Mouse (Mus musculus): ENCODE results near the gene Ulk1. TPM values are rescaled to one million over a fixed set of nuclear protein-coding genes. Genes with fewer than 3 reads are reported as not detected.

Ulk1 gene
- total RNA-seq, 1 experiment from 2014 or later: 11.7 TPM

- peak; percentile 92 for ATAC-seq (replicated peaks; ENCODE audit: low read depth, poor library complexity, severe bottlenecking)
Observed at GRCm38 (mm10) chr5:110770448-110771158, 39.3 kb downstream of the Ulk1 start, which contains the start of gene Ep400. Gene Ep400, minus strand, starts transcription at chr5:110770717.

- 0 out of 2 replicates have a peak, but pooled peaks have one; percentile 2 for ATAC-seq (replicated peaks; ENCODE audit: low read depth, poor library complexity, severe bottlenecking)
Observed at GRCm38 (mm10) chr5:110770031-110770445, 39.9 kb downstream of the Ulk1 start.

- ATAC-seq (replicated peaks; ENCODE audit: low read depth, poor library complexity, severe bottlenecking): no peak
Observed at GRCm38 (mm10) chr5:110769272-110769671, 40.6 kb downstream of the Ulk1 start.

GRCm38 (mm10) chr5:110763890-110764289, 46.0 kb downstream of the Ulk1 start:
- no peak for ATAC-seq (replicated peaks; ENCODE audit: low read depth, poor library complexity, severe bottlenecking)

GRCm38 (mm10) chr5:110745021-110745420, 64.9 kb downstream of the Ulk1 start:
- no peak for ATAC-seq (replicated peaks; ENCODE audit: low read depth, poor library complexity, severe bottlenecking)

GRCm38 (mm10) chr5:110739496-110740275, 70.2 kb downstream of the Ulk1 start:
- no peak for ATAC-seq (replicated peaks; ENCODE audit: low read depth, poor library complexity, severe bottlenecking)

- ATAC-seq (replicated peaks; ENCODE audit: low read depth, poor library complexity, severe bottlenecking): no peak
Observed at GRCm38 (mm10) chr5:110735606-110736005, 74.3 kb downstream of the Ulk1 start.

Other genes starting within 250 kb of the Ulk1 start
- gene Noc4l, start 156.7 kb downstream of the Ulk1 start, total RNA-seq (2017): 41.3 and 50.4 TPM in 2 replicates
- gene Ddx51, start 156.6 kb downstream of the Ulk1 start, total RNA-seq (2017): 7.9 and 10.3 TPM in 2 replicates
- gene Ep400, start 39.4 kb downstream of the Ulk1 start, total RNA-seq (2017): 63.6 and 66.7 TPM in 2 replicates
- 63.6 and 65.7 TPM in 2 replicates for gene Pus1, start 29.4 kb downstream of the Ulk1 start, total RNA-seq (2017)
- 64.8 and 71.4 TPM in 2 replicates for gene Hscb, start 29.7 kb upstream of the Ulk1 start, total RNA-seq (2017)
- 29.1 and 40.4 TPM in 2 replicates for gene Chek2, start 29.9 kb upstream of the Ulk1 start, total RNA-seq (2017)
- gene Ttc28, start 69.7 kb upstream of the Ulk1 start, total RNA-seq (2017): 2.9 and 7.2 TPM in 2 replicates

Data from common myeloid progenitor, adult 5-6 weeks (primary cell).